Mouse (Mus musculus) limb, embryonic 11.5 days (tissue): ENCODE measurements at regions not wholly inside any gene's neighbourhood (a gene's known extent, or its start where the extent isn't known, plus 50 kb on each side); places are given as distances from the start of the nearest gene placed in this dataset.
"Not testable (repeated sequence)": the region's sequence is repeated elsewhere in the genome, so short reads cannot be mapped to it uniquely, and the experiment has no call there.

Source experiments
- ATAC-seq: fragments of 200-750 bp; cut with Nextera tagmentation; 2 replicates; pipeline ENCODE4 v1.8.0; 2017; ENCODE audit warnings: low read depth; ENCODE audit not compliant: insufficient number of reproducible peaks, low FRiP score, low TSS enrichment
- DNase-seq: peaks from one replicate; pipeline ENCODE4 v3.0.0-alpha.2; 2015; ENCODE audit warnings: low spot score
- H3K27ac ChIP-seq: fragments of 300-500 bp; sonication (generic); replicated peaks from 2 replicates; pipeline ENCODE4 v1.5.1; 2014; ENCODE audit warnings: low read depth, mild to moderate bottlenecking, low read length
- H3K27me3 ChIP-seq: fragments of 300-500 bp; sonication (generic); 2 replicates; pipeline ENCODE4 v1.6.1; 2014; ENCODE audit warnings: mild to moderate bottlenecking, low read length, mixed read lengths; ENCODE audit not compliant: control insufficient read depth, insufficient read depth
- H3K36me3 ChIP-seq: fragments of 300-500 bp; sonication (generic); 2 replicates; pipeline ENCODE4 v1.6.1; 2014; ENCODE audit warnings: mild to moderate bottlenecking, low read length, moderate library complexity, mixed read lengths; ENCODE audit not compliant: control insufficient read depth, insufficient read depth
- H3K4me1 ChIP-seq: fragments of 300-500 bp; sonication (generic); 2 replicates; pipeline ENCODE4 v1.6.1; 2014; ENCODE audit warnings: low read length, mixed read lengths; ENCODE audit not compliant: control insufficient read depth, insufficient read depth
- H3K4me2 ChIP-seq: fragments of 300-500 bp; sonication (generic); 2 replicates; pipeline ENCODE4 v1.6.1; 2014; ENCODE audit warnings: low read depth, mild to moderate bottlenecking, moderate library complexity; ENCODE audit not compliant: severe bottlenecking
- H3K4me3 ChIP-seq: fragments of 300-500 bp; sonication (generic); 2 replicates; pipeline ENCODE4 v1.5.1; 2014; ENCODE audit warnings: low read depth, low read length
- H3K9ac ChIP-seq: fragments of 300-500 bp; sonication (generic); 2 replicates; pipeline ENCODE4 v1.6.1; 2014; ENCODE audit warnings: mild to moderate bottlenecking, low read length
- H3K9me3 ChIP-seq: fragments of 300-500 bp; sonication (generic); 2 replicates; pipeline ENCODE4 v1.6.1; 2016; ENCODE audit warnings: low read length; ENCODE audit not compliant: control insufficient read depth
- WGBS: fragments of 180-500 bp; shearing (Covaris S2); extraction: QIAGEN DNeasy Blood & Tissue Kit; methylation state at CpG from one replicate; pipeline ENCODE4 v1.1.7; 2014; 5-methylcytosine and 5-hydroxymethylcytosine counted together

DNA sequence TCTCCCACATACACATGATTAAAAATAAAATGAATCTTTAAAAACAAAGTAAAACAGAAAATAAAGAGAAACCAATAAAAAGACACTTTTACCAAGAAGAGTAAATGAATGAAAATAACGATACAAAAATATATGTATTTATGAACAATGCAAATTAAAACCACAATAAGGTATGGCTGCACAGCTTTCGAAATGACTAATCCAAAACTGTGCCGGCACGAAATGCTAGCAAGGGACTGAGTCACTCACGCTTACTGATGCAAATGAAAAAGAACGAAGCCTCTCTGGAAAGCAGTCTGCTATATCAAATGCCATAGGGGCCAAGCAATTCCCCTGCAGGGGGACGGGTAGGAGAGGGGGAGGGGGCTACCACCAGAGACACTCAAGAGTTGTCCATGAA, 704.0 kb downstream of the 4930447A16Rik start:
- Histone ChIP-seq H3K9ac (no peak overlapping the region), H3K27ac (no peak overlapping the region), H3K36me3 (no peaks in the 10 kb centered on the region), H3K4me3 (no peak overlapping the region), H3K4me2 (no peak overlapping the region), H3K4me1 (no peaks in the 10 kb centered on the region), H3K9me3 (no peaks in the 10 kb centered on the region), H3K27me3 (no peaks in the 10 kb centered on the region)
- no peak for ATAC-seq
- 87% methylated on average over 7 of the region's 7 CpGs for WGBS
- no peak for DNase-seq

- no peaks in the 10 kb centered on the region for H3K27me3 ChIP-seq
- H3K36me3 ChIP-seq: no peaks in the 10 kb centered on the region
- no peak overlapping the region for H3K27ac ChIP-seq
- DNase-seq (no peak), ATAC-seq (no peak)
- WGBS: 83% methylated on average over 8 of the region's 8 CpGs
- H3K4me2 ChIP-seq: no peak overlapping the region
- no peak overlapping the region for H3K9ac ChIP-seq
- no peak overlapping the region for H3K4me3 ChIP-seq
- H3K9me3 ChIP-seq: no peaks in the 10 kb centered on the region
- H3K4me1 ChIP-seq: no peaks in the 10 kb centered on the region
These were observed 704.7 kb downstream of the 4930447A16Rik start for GRCm38 (mm10) chr15:38129861-38130631.

DNA sequence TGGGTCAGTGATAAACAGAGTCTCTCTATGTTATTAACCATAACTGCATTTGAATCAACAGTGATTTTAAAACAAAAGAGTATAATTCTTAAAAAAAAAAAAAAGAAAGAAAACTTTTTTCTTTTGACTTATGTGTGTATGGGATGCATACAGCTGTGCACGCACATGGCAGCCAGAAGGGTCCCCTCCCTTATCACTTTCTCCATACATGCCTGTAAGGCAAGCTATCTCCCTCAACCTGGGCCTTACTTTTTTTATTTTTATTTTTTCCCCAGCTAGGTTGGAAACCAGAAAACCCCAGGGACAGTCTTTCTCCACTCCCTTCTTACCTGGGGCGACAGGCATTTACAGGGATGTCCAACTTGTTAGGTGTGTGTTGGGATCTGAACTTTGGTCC, 705.3 kb downstream of the 4930447A16Rik start:
- Histone ChIP-seq H3K27me3 (no peaks in the 10 kb centered on the region), H3K9me3 (no peaks in the 10 kb centered on the region), H3K4me3 (no peak overlapping the region), H3K4me2 (no peak overlapping the region), H3K27ac (no peak overlapping the region), H3K4me1 (no peaks in the 10 kb centered on the region), H3K36me3 (no peaks in the 10 kb centered on the region), H3K9ac (no peak overlapping the region)
- 95% methylated on average over 2 of the region's 2 CpGs for WGBS
- DNase-seq: no peak
- ATAC-seq: no peak

- H3K27ac ChIP-seq: no peak overlapping the region
- H3K27me3 ChIP-seq: no peaks in the 10 kb centered on the region
- H3K4me2 ChIP-seq: no peak overlapping the region
- H3K4me1 ChIP-seq: no peaks in the 10 kb centered on the region
- H3K4me3 ChIP-seq: no peak overlapping the region
- no peaks in the 10 kb centered on the region for H3K9me3 ChIP-seq
- DNase-seq (no peak), ATAC-seq (no peak)
- whole genome bisulfite sequencing: 78% methylated on average over 1 of the region's 1 CpGs
- no peaks in the 10 kb centered on the region for H3K36me3 ChIP-seq
- H3K9ac ChIP-seq: no peak overlapping the region
These were observed 714.3 kb downstream of the 4930447A16Rik start for GRCm38 (mm10) chr15:38139639-38140038.

- Histone ChIP-seq H3K4me3 (no peak overlapping the region), H3K27ac (no peak overlapping the region), H3K9me3 (no peaks in the 10 kb centered on the region), H3K36me3 (no peaks in the 10 kb centered on the region), H3K9ac (no peak overlapping the region), H3K4me2 (no peak overlapping the region), H3K27me3 (no peaks in the 10 kb centered on the region), H3K4me1 (no peaks in the 10 kb centered on the region)
- DNase-seq (no peak), ATAC-seq (no peak)
- 88% methylated on average over 2 of the region's 2 CpGs for WGBS
These were observed 718.1 kb downstream of the 4930447A16Rik start for GRCm38 (mm10) chr15:38143495-38143894.

DNA sequence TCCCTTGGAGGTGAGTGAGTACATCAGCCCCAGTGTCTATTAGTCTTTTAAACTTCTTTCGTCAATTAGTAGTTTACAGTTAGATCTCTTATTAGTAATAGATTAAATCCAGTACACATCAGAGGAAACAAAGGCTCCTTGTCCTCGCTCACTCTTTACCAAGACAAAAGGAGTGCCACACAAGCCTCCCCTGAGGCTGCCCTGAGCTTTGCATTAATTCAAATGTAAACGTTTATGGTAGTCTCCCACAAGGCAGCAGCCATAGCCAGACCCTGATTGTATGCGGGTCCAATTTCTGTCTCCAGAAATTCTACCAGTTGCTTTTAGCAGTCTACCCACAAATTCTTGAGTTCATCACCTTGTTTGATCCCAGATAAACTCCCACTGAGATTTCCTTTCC, 726.3 kb downstream of the 4930447A16Rik start:
- 71% methylated on average over 4 of the region's 4 CpGs for WGBS
- Histone ChIP-seq H3K4me1 (no peaks in the 10 kb centered on the region), H3K36me3 (no peaks in the 10 kb centered on the region), H3K9me3 (no peaks in the 10 kb centered on the region), H3K9ac (no peak overlapping the region), H3K27ac (no peak overlapping the region), H3K4me2 (no peak overlapping the region), H3K4me3 (no peak overlapping the region), H3K27me3 (no peaks in the 10 kb centered on the region)
- ATAC-seq (no peak), DNase-seq (no peak)

DNA sequence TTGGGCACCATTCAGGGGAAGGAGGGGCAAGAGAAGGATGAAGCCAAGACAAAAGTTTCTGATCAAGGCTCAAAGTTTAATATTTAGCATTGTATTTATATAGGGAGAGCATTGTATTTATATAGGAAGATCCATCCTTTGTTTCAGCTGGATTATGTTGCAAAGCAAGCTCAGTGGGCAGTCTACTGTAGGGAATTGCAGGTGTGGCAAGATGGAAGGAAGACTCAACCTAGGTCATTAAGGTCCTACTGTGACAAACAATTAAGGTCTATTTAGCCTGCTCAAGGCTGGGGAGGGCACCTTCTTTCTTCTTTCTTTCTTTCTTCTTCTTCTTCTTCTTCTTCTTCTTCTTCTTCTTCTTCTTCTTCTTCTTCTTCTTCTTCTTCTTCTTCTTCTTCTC, 728.5 kb downstream of the 4930447A16Rik start:
- not testable (repeated sequence) for DNase-seq, H3K36me3 ChIP-seq, ATAC-seq, H3K4me2 ChIP-seq, H3K9ac ChIP-seq, H3K9me3 ChIP-seq, H3K27me3 ChIP-seq, H3K4me3 ChIP-seq, H3K4me1 ChIP-seq, H3K27ac ChIP-seq

- no peaks in the 10 kb centered on the region for H3K4me1 ChIP-seq
- DNase-seq: no peak
- no peak overlapping the region for H3K4me2 ChIP-seq
- no peak for ATAC-seq
- H3K36me3 ChIP-seq: no peaks in the 10 kb centered on the region
- no peak overlapping the region for H3K4me3 ChIP-seq
- H3K27me3 ChIP-seq: no peaks in the 10 kb centered on the region
- H3K9ac ChIP-seq: no peak overlapping the region
- H3K9me3 ChIP-seq: no peaks in the 10 kb centered on the region
- H3K27ac ChIP-seq: no peak overlapping the region
- WGBS: 85% methylated on average over 2 of the region's 2 CpGs
These were observed 733.8 kb downstream of the 4930447A16Rik start for GRCm38 (mm10) chr15:38159161-38159560.

DNA sequence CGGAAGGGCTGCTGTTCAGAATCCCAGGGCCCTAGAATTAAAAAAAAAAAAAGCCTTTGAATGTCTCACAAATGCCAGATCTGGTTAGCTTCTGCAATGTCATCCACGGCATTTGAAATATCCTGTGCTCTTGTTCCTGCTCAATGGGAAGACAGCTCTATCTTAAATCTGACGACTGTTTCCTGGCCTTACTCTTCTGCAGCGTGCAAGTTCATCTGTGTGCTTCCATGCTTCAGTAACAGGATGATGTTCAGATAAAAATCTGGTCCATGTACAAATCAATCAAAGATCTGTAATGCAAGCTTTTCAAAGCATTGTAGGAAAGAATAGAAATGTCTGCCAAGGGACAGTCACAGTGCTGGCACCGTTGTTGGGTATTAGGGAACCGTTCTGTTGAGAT, 738.4 kb downstream of the 4930447A16Rik start:
- Histone ChIP-seq H3K4me2 (no peak overlapping the region), H3K9me3 (no peaks in the 10 kb centered on the region), H3K27ac (no peak overlapping the region), H3K4me1 (no peaks in the 10 kb centered on the region), H3K9ac (no peak overlapping the region), H3K4me3 (no peak overlapping the region), H3K27me3 (no peaks in the 10 kb centered on the region), H3K36me3 (no peaks in the 10 kb centered on the region)
- ATAC-seq (no peak), DNase-seq (no peak)
- 72% methylated on average over 6 of the region's 6 CpGs for WGBS
